Mouse (Mus musculus) liver, embryonic 15.5 days (tissue): ENCODE data around the gene Kif3a. TPM values are rescaled to one million over a fixed set of nuclear protein-coding genes. Genes with fewer than 3 reads are reported as not detected.

Source experiments
- polyA plus RNA-seq: library from polyadenylated mRNA; unstranded; fragments of >200 nt; fragmentation: Nextera tagmentation; extraction: Ambion mirVana; gene quantifications from 2 replicates; pipeline ENCODE4 v1.2.1, GENCODE M21; 2015

Kif3a gene
- polyA plus RNA-seq, 1 experiment from 2014 or later = 7.5 TPM

Other genes with a start within 250 kb of the Kif3a start
- gene Zcchc10, start 242.7 kb upstream of the Kif3a start, polyA plus RNA-seq = 7.2 and 7.8 TPM in 2 replicates
- 8.0 and 9.7 TPM in 2 replicates for gene Aff4, start 216.5 kb upstream of the Kif3a start, polyA plus RNA-seq
- gene Leap2, start 144.2 kb upstream of the Kif3a start, polyA plus RNA-seq = 49.7 and 54.7 TPM in 2 replicates
- 473 and 512 TPM in 2 replicates for gene Uqcrq, start 136.5 kb upstream of the Kif3a start, polyA plus RNA-seq
- 0.13 and 0.24 TPM in 2 replicates for gene Gdf9, start 136.4 kb upstream of the Kif3a start, polyA plus RNA-seq
- gene Gm10447, start 110.3 kb upstream of the Kif3a start, polyA plus RNA-seq = 0.09 and 0.13 TPM in 2 replicates
- 2.9 and 4.0 TPM in 2 replicates for gene Shroom1, start 110.2 kb upstream of the Kif3a start, polyA plus RNA-seq
- not detected in 2 replicates for gene Gm9837, start 96.9 kb upstream of the Kif3a start, polyA plus RNA-seq
- 0.62 and 0.99 TPM in 2 replicates for gene Gm9945, start 87.2 kb upstream of the Kif3a start, polyA plus RNA-seq
- 18.7 and 23.0 TPM in 2 replicates for gene Sowaha, start 87.1 kb upstream of the Kif3a start, polyA plus RNA-seq
- 18.2 and 18.3 TPM in 2 replicates for gene Sept8, start 48.1 kb upstream of the Kif3a start, polyA plus RNA-seq
- 0.35 and 0.52 TPM in 2 replicates for gene Il4, start 51.3 kb downstream of the Kif3a start, polyA plus RNA-seq
- gene Il13, start 67.3 kb downstream of the Kif3a start, polyA plus RNA-seq = not detected in 2 replicates
- gene Rad50, start 139.9 kb downstream of the Kif3a start, polyA plus RNA-seq = 11.8 and 12.7 TPM in 2 replicates
- not detected in 2 replicates for gene Il5, start 153.4 kb downstream of the Kif3a start, polyA plus RNA-seq
- gene Irf1, start 202.6 kb downstream of the Kif3a start, polyA plus RNA-seq = 11.9 and 13.6 TPM in 2 replicates
- gene Gm17334, start 205.8 kb downstream of the Kif3a start, polyA plus RNA-seq = 0.16 TPM in 1 of 2 replicates, not detected in the other